Mouse (Mus musculus) testis, adult 2 months (tissue): Measurements from ENCODE around the gene Galnt6. TPM values are rescaled to one million over a fixed set of nuclear protein-coding genes. Genes with fewer than 3 reads are reported as not detected.

Experiments used
- H3K27ac ChIP-seq: fragments of 200-500 bp; 2 replicates; pipeline ENCODE4 v1.5.1; 2012; ENCODE audit warnings: low read depth, low read length; ENCODE audit not compliant: control insufficient read depth, insufficient read depth
- H3K27me3 ChIP-seq: fragments of 200-500 bp; 2 replicates; pipeline ENCODE4 v1.6.1; 2012; ENCODE audit warnings: mild to moderate bottlenecking, low read length, moderate library complexity; ENCODE audit not compliant: control insufficient read depth, insufficient read depth
- H3K36me3 ChIP-seq: fragments of 200-500 bp; 2 replicates; pipeline ENCODE4 v1.6.1; 2012; ENCODE audit warnings: mild to moderate bottlenecking, low read length; ENCODE audit not compliant: control insufficient read depth, insufficient read depth
- H3K4me1 ChIP-seq: fragments of 200-500 bp; 2 replicates; pipeline ENCODE4 v1.6.1; 2012; ENCODE audit warnings: low read length; ENCODE audit not compliant: control insufficient read depth, insufficient read depth
- H3K4me3 ChIP-seq: fragments of 200-500 bp; 2 replicates; pipeline ENCODE4 v1.5.1; 2012; ENCODE audit warnings: low read depth, mild to moderate bottlenecking, low read length, moderate library complexity, mixed read lengths; ENCODE audit not compliant: control insufficient read depth
- CTCF ChIP-seq: fragments of 200-500 bp; IDR thresholded peaks from 2 replicates; pipeline ENCODE4 v1.5.1; 2012; ENCODE audit warnings: low read depth, mild to moderate bottlenecking, inconsistent platforms, low read length, moderate library complexity; ENCODE audit not compliant: control insufficient read depth, insufficient read depth, insufficient replicate concordance
- POLR2A ChIP-seq: fragments of 200-500 bp; IDR thresholded peaks from 2 replicates; pipeline ENCODE4 v1.6.1; 2012; ENCODE audit warnings: low read depth, mild to moderate bottlenecking, inconsistent platforms, low read length, moderate library complexity; ENCODE audit not compliant: control insufficient read depth
- polyA plus RNA-seq: library from polyadenylated mRNA; depleted of rRNA; stranded (reverse); fragments of >200 nt; gene quantifications from 2 replicates; pipeline ENCODE4 v1.2.3, GENCODE M21; 2012

The Galnt6 gene
- polyA plus RNA-seq, 1 experiment = 0.78 TPM

DNA sequence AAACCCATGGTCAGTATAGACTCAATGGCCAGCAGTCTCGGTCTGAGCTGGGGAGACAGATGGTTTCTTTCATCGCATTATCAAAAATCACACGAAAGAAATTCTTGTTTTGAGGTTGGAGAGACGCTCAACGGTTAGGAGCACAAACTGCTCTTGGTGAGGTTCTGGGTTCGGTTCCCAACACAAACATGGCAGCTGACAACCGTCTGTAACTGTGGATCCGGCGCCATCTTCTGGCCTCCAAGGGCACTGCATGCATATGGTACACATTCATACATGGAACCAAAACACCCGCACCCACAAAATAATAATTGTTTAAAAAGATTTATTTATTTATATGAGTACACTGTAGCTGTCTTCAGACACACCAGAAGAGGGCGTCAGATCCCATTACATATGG, 10.6 kb downstream of the Galnt6 start:
- TF ChIP-seq POLR2A = no peak
- TF ChIP-seq CTCF = peak; percentile 81; the same call in 1 of the 2 replicates
- Histone ChIP-seq H3K4me3 (no peak overlapping the region), H3K36me3 (no peaks in the 10 kb centered on the region)

GRCm38 (mm10) chr15:100717933-100718332, 11.2 kb downstream of the Galnt6 start:
- no peaks in the 10 kb centered on the region for H3K27me3 ChIP-seq
- no peak for TF ChIP-seq POLR2A
- TF ChIP-seq CTCF = no peak
- peaks cover 8% of the 10 kb centered on the region for H3K4me1 ChIP-seq
- H3K36me3 ChIP-seq = no peaks in the 10 kb centered on the region
- no peak overlapping the region for H3K4me3 ChIP-seq
- no peak overlapping the region for H3K27ac ChIP-seq

More for the DNA sequence above, 10.6 kb downstream of the Galnt6 start:
- H3K27me3 ChIP-seq = no peaks in the 10 kb centered on the region
- H3K4me1 ChIP-seq = peaks cover 8% of the 10 kb centered on the region
- H3K27ac ChIP-seq = no peak overlapping the region

DNA sequence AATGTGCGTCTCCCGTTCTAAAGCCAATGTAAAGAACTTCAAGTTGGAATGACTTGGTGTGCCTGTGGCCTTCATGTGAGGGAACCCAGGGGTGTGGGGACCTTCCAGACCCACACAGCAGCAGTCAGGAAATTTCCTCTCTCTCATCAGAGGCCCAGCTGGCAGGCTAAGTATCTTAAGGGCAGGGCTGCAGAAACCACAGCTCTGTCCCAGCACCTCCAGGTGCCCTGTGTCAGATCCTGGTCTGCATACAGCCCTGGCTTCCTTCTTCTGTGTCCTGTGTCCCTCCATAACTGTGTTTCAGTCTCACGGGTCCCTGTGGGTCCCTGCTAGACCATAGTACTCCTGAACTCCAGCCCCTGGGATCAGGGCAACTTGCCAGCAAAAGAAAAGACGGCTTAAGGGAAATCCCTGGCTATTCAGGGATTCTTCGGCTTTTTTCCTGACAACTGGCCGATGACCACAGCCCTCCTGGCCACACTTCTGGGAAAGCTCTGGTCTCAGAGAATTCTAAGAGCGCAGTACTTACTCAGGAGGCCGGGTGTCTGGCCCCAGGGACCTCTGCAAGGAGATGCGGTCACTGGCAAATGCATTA, 13.7 kb downstream of the Galnt6 start:
- Histone ChIP-seq H3K27me3 (no peaks in the 10 kb centered on the region), H3K4me1 (peaks cover 4% of the 10 kb centered on the region), H3K27ac (no peak overlapping the region), H3K4me3 (no peak overlapping the region), H3K36me3 (no peaks in the 10 kb centered on the region)
- TF ChIP-seq POLR2A = no peak

DNA sequence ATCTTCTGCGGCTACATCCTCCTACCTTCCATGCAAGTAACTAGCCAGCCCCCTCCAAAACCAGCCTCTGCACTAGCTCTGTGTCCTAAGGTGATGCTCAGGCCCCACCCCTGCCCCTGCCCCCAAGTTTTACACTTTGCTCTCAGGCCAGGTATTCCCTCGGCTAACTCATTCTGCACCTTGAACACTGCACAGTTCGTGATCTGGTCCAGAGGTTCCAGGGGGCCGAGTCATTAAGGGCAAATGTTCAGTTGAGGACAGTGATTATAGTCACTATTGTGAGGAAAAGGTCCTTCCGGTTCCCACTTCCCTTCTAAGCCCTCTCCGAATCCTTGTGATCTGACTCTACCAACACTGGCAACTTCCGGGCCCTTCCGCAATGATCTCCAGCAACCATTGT, 14.7 kb downstream of the Galnt6 start:
- H3K4me1 ChIP-seq = no peaks in the 10 kb centered on the region
- no peaks in the 10 kb centered on the region for H3K36me3 ChIP-seq
- TF ChIP-seq CTCF = no peak
- no peak for TF ChIP-seq POLR2A
- H3K4me3 ChIP-seq = no peak overlapping the region
- H3K27ac ChIP-seq = no peak overlapping the region
- H3K27me3 ChIP-seq = no peaks in the 10 kb centered on the region

GRCm38 (mm10) chr15:100710838-100711237, 18.3 kb downstream of the Galnt6 start:
- Histone ChIP-seq H3K4me1 (no peaks in the 10 kb centered on the region), H3K27ac (no peak overlapping the region), H3K27me3 (no peaks in the 10 kb centered on the region), H3K36me3 (no peaks in the 10 kb centered on the region), H3K4me3 (no peak overlapping the region)
- no peak for TF ChIP-seq CTCF
- no peak for TF ChIP-seq POLR2A

GRCm38 (mm10) chr15:100708433-100709078, 20.6 kb downstream of the Galnt6 start:
- H3K27ac ChIP-seq = no peak overlapping the region
- no peaks in the 10 kb centered on the region for H3K36me3 ChIP-seq
- no peaks in the 10 kb centered on the region for H3K27me3 ChIP-seq
- no peak overlapping the region for H3K4me3 ChIP-seq
- TF ChIP-seq CTCF (no peak), POLR2A (no peak)
- peaks cover 4% of the 10 kb centered on the region for H3K4me1 ChIP-seq

DNA sequence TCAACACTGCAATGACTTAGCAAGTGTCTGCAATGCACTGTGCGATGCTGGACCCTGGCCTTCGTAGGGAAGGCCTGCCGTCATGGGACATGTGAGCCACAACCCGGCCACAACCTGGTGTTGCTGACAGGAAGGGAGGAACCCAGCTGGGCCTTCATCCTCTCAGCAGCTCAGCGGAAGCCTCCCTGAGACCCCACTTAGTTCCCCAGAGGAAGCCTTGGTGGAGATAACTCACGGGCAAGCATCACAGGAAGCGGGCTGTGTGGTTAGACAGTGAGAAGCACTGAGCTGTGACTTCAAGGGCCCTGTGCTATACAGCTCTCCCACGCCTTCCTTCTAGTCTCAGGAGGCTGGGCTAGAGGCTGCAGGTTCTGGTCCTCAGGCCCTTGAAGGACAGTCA, 22.9 kb downstream of the Galnt6 start:
- no peak overlapping the region for H3K4me3 ChIP-seq
- no peak overlapping the region for H3K27ac ChIP-seq
- H3K4me1 ChIP-seq = peaks cover 4% of the 10 kb centered on the region
- H3K27me3 ChIP-seq = no peaks in the 10 kb centered on the region
- H3K36me3 ChIP-seq = no peaks in the 10 kb centered on the region
- no peak for TF ChIP-seq POLR2A
- no peak for TF ChIP-seq CTCF

- H3K36me3 ChIP-seq = no peaks in the 10 kb centered on the region
- H3K27me3 ChIP-seq = no peaks in the 10 kb centered on the region
- peaks cover 4% of the 10 kb centered on the region for H3K4me1 ChIP-seq
- H3K4me3 ChIP-seq = no peak overlapping the region
- no peak overlapping the region for H3K27ac ChIP-seq
- TF ChIP-seq CTCF (no peak), POLR2A (no peak)
Measured at GRCm38 (mm10) chr15:100705376-100705775, 23.8 kb downstream of the Galnt6 start.
